In the genomic region with DNA sequence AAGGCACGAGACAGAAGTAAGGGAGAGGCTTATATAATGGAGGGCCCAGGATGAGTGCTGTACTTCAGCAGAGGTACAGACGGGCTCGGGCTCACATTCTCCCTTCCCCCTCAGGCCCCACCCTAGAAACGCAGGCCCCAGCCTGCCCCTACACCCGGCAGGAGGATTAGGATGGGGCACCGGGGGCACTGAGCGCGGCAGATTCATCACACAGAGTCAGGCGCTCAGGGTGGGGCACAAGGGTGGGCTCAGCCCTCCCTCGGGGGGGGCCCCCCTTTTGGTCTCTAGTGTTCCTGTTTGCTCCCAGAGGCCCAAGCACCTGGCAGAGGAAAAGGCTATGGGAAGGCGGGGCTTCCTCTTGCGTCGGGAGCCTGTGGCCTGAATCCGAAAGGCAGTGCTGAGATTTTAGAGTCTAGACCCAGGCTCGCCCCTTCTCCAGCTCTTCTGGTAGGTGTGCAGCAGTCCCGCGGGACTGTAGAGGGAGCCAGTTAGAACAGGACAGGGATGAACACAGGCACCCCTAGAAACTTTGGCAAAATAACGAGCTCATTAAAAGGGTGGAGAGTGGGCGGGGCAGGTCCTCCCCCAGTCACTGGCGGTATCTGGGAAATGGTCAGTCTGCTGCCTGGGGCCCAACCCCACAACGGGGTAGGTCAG, we compare ENCODE assay signal across 9 mouse cellular contexts. TPM values are rescaled to one million over a fixed set of nuclear protein-coding genes. Genes with fewer than 3 reads are reported as not detected.
DNase-seq lines count a peak whose midpoint lies in the region; ATAC-seq and TF ChIP-seq lines count a peak whose summit lies in the region.
"Had no signal": no experiment of that assay in that cellular context is flagged by ENCODE, and none has a peak within 500 bp of the region (broad histone marks: within the 10 kb centered on the region; RNA-seq: fewer than 3 reads in every experiment).

No protein-coding gene starts in this region.

- no peaks in the 10 kb centered on the region for H3K36me3 ChIP-seq in thymus, adult 2 months (ENCODE audit: control insufficient read depth, insufficient read depth, low read length)
- no peaks in the 10 kb centered on the region for H3K36me3 ChIP-seq in forebrain, embryonic 14.5 days (ENCODE audit: control insufficient read depth, insufficient read depth, low read length)
- no peaks in the 10 kb centered on the region for H3K36me3 ChIP-seq in midbrain, embryonic 16.5 days (ENCODE audit: control insufficient read depth, insufficient read depth, low read length)

- no peak for TF ChIP-seq CTCF in thymus, adult 2 months (IDR thresholded peaks at IDR 0.05; ENCODE audit: borderline replicate concordance, control insufficient read depth, extremely low read depth, insufficient read depth, low read length, poor library complexity)
- TF ChIP-seq CTCF in cerebellum, adult 2 months (IDR thresholded peaks at IDR 0.05; ENCODE audit: borderline replicate concordance, insufficient read depth, low read depth, low read length), result no peak

- H3K9me3 ChIP-seq in forebrain, embryonic 14.5 days (replicated peaks; ENCODE audit: control insufficient read depth, low read length), result no peaks in the 10 kb centered on the region
- no peaks in the 10 kb centered on the region for H3K9me3 ChIP-seq in midbrain, embryonic 16.5 days (replicated peaks; ENCODE audit: control insufficient read depth, low read length, poor library complexity, severe bottlenecking)

- WGBS in thymus, adult 2 months, result 26% methylated on average over 21 of the region's 21 CpGs
- WGBS in forebrain, embryonic 14.5 days, result 17% methylated on average over 21 of the region's 21 CpGs
- 16% methylated on average over 21 of the region's 21 CpGs for WGBS in midbrain, embryonic 16.5 days
- 44% methylated on average over 21 of the region's 21 CpGs for WGBS in cerebellum, adult 2 months

- no peak overlapping the region for H3K4me2 ChIP-seq in forebrain, embryonic 14.5 days (ENCODE audit: low read length)
- H3K4me2 ChIP-seq in midbrain, embryonic 16.5 days (ENCODE audit: low read length), result no peak overlapping the region

- ATAC-seq in forebrain, embryonic 14.5 days, result peak; percentile 36; the same call in 1 of the 2 replicates
- ATAC-seq in midbrain, embryonic 16.5 days, result no peak

- peak; percentile 31 for DNase-seq in thymus, adult 2 months
- no peak for DNase-seq in thymus, adult 18-20 months
- peak; percentile 17 for DNase-seq in forebrain, embryonic 14.5 days (ENCODE audit: low spot score)
- DNase-seq in kidney, postnatal 36 days, result peak; percentile 70 to 71
- DNase-seq in cerebellum, adult 2 months, result no peak
- no peak for DNase-seq in MN1 (ENCODE audit: low spot score)
- DNase-seq in gastrocnemius, postnatal 36 days, result no peak

- no peak overlapping the region for H3K4me3 ChIP-seq in thymus, adult 2 months (ENCODE audit: control insufficient read depth, insufficient read depth, low read length)
- H3K4me3 ChIP-seq in forebrain, embryonic 14.5 days (ENCODE audit: low read depth, low read length), result no peak overlapping the region
- H3K4me3 ChIP-seq in midbrain, embryonic 16.5 days (ENCODE audit: low read depth, low read length), result no peak overlapping the region
- H3K4me3 ChIP-seq in cerebellum, adult 2 months (replicated peaks; ENCODE audit: insufficient read depth, low read depth, low read length), result no peak overlapping the region

- TF ChIP-seq POLR2A in thymus, adult 2 months (IDR thresholded peaks at IDR 0.05; ENCODE audit: control insufficient read depth, extremely low read depth, insufficient read depth, low read length, poor library complexity), result no peak
- no peak for TF ChIP-seq POLR2A in cerebellum, adult 2 months (IDR thresholded peaks at IDR 0.05; ENCODE audit: borderline replicate concordance, insufficient read depth, low read length)

- no peaks in the 10 kb centered on the region for H3K27me3 ChIP-seq in thymus, adult 2 months (ENCODE audit: control insufficient read depth, insufficient read depth, low read length)
- no peaks in the 10 kb centered on the region for H3K27me3 ChIP-seq in forebrain, embryonic 14.5 days (replicated peaks; ENCODE audit: control insufficient read depth, insufficient read depth, low read length)
- peaks cover 1% of the 10 kb centered on the region; the same call in 1 of the 2 replicates for H3K27me3 ChIP-seq in midbrain, embryonic 16.5 days (ENCODE audit: control insufficient read depth, insufficient read depth, low read depth, low read length)
- no peaks in the 10 kb centered on the region for H3K27me3 ChIP-seq in cerebellum, adult 2 months (ENCODE audit: control insufficient read depth, insufficient read depth, low read length)

- H3K9ac ChIP-seq in forebrain, embryonic 14.5 days (ENCODE audit: low read length), result 0 out of 2 replicates have a peak overlapping the region, but pooled peaks have one; percentile 29
- H3K9ac ChIP-seq in midbrain, embryonic 16.5 days (ENCODE audit: low read depth, low read length), result peak overlapping the region; percentile 32; the same call in 1 of the 2 replicates

- H3K4me1 ChIP-seq in thymus, adult 2 months (replicated peaks; ENCODE audit: control insufficient read depth, insufficient read depth, low read length), result peaks cover 46% of the 10 kb centered on the region
- H3K4me1 ChIP-seq in forebrain, embryonic 14.5 days (ENCODE audit: control insufficient read depth, insufficient read depth, low read length), result no peaks in the 10 kb centered on the region
- no peaks in the 10 kb centered on the region; the same call in 1 of the 2 replicates for H3K4me1 ChIP-seq in midbrain, embryonic 16.5 days (ENCODE audit: control insufficient read depth, insufficient read depth, low read length)
- H3K4me1 ChIP-seq in cerebellum, adult 2 months (ENCODE audit: control insufficient read depth, insufficient read depth, low read length), result peaks cover 7% of the 10 kb centered on the region

- no peak overlapping the region for H3K27ac ChIP-seq in thymus, adult 2 months (ENCODE audit: control insufficient read depth, insufficient read depth, low read length)
- H3K27ac ChIP-seq in forebrain, embryonic 14.5 days (ENCODE audit: low read depth, low read length), result no peak overlapping the region
- H3K27ac ChIP-seq in midbrain, embryonic 16.5 days (ENCODE audit: low read length), result no peak overlapping the region
- no peak overlapping the region for H3K27ac ChIP-seq in cerebellum, adult 2 months (ENCODE audit: insufficient read depth, low read length)

- intact Hi-C loops in gastrocnemius, postnatal 36 days (cut with DNase I), result no loop called here

RNA-seq across cellular contexts. Expression of a gene that starts 3.8 kb away (rescaled TPM):
- polyA plus RNA-seq in thymus, adult 2 months (2012; rRNA removed), result 72.6 and 82.8 TPM in 2 replicates
- 0.38 and 0.49 TPM in 2 replicates for polyA plus RNA-seq in forebrain, embryonic 14.5 days (2014; fragmentation: Nextera tagmentation; extraction: Ambion mirVana)
- polyA plus RNA-seq in midbrain, embryonic 16.5 days (2015; fragmentation: Nextera tagmentation; extraction: Ambion mirVana), result 0.43 and 0.80 TPM in 2 replicates
- polyA plus RNA-seq in cerebellum, adult 2 months (2012; rRNA removed), result 5.2 and 8.4 TPM in 2 replicates
- 1 to 10 TPM in 1 of 2 experiments, under 1 TPM in 1; 0.69 to 1.3 TPM for total RNA-seq in gastrocnemius, postnatal 36 days (2021)

RNA-seq across cellular contexts. Expression of a gene that starts 21.8 kb away (rescaled TPM):
- 18.9 and 23.7 TPM in 2 replicates for polyA plus RNA-seq in thymus, adult 2 months (2012; rRNA removed)
- polyA plus RNA-seq in forebrain, embryonic 14.5 days (2014; fragmentation: Nextera tagmentation; extraction: Ambion mirVana), result 4.0 and 5.3 TPM in 2 replicates
- polyA plus RNA-seq in midbrain, embryonic 16.5 days (2015; fragmentation: Nextera tagmentation; extraction: Ambion mirVana), result 4.1 and 6.0 TPM in 2 replicates
- 12.8 and 12.9 TPM in 2 replicates for polyA plus RNA-seq in cerebellum, adult 2 months (2012; rRNA removed)
- 1 to 10 TPM; 9.3 to 9.9 TPM for total RNA-seq in gastrocnemius, postnatal 36 days (2021)

RNA-seq across cellular contexts. Expression of a gene that starts 31.0 kb away (rescaled TPM):
- polyA plus RNA-seq in thymus, adult 2 months (2012; rRNA removed), result 77.6 and 82.1 TPM in 2 replicates
- polyA plus RNA-seq in forebrain, embryonic 14.5 days (2014; fragmentation: Nextera tagmentation; extraction: Ambion mirVana), result 23.3 and 25.6 TPM in 2 replicates
- polyA plus RNA-seq in midbrain, embryonic 16.5 days (2015; fragmentation: Nextera tagmentation; extraction: Ambion mirVana), result 33.1 and 33.2 TPM in 2 replicates
- polyA plus RNA-seq in cerebellum, adult 2 months (2012; rRNA removed), result 53.0 and 60.3 TPM in 2 replicates
- total RNA-seq in gastrocnemius, postnatal 36 days (2021), result 1 to 10 TPM; 7.5 to 7.6 TPM

RNA-seq across cellular contexts. Expression of a gene that starts 32.5 kb away (rescaled TPM):
- polyA plus RNA-seq in thymus, adult 2 months (2012; rRNA removed), result 69.6 and 71.9 TPM in 2 replicates
- 52.1 and 60.4 TPM in 2 replicates for polyA plus RNA-seq in forebrain, embryonic 14.5 days (2014; fragmentation: Nextera tagmentation; extraction: Ambion mirVana)
- polyA plus RNA-seq in midbrain, embryonic 16.5 days (2015; fragmentation: Nextera tagmentation; extraction: Ambion mirVana), result 54.0 and 59.2 TPM in 2 replicates
- polyA plus RNA-seq in cerebellum, adult 2 months (2012; rRNA removed), result 79.3 and 81.7 TPM in 2 replicates
- total RNA-seq in gastrocnemius, postnatal 36 days (2021), result 10 to 100 TPM; 24.3 to 26.6 TPM

RNA-seq across cellular contexts. Expression of a gene that starts 34.9 kb away (rescaled TPM):
- 0.30 and 0.31 TPM in 2 replicates for polyA plus RNA-seq in thymus, adult 2 months (2012; rRNA removed)
- not detected in 2 replicates for polyA plus RNA-seq in forebrain, embryonic 14.5 days (2014; fragmentation: Nextera tagmentation; extraction: Ambion mirVana)
- not detected in 2 replicates for polyA plus RNA-seq in midbrain, embryonic 16.5 days (2015; fragmentation: Nextera tagmentation; extraction: Ambion mirVana)
- polyA plus RNA-seq in cerebellum, adult 2 months (2012; rRNA removed), result 0.13 and 0.15 TPM in 2 replicates
- not detected for total RNA-seq in gastrocnemius, postnatal 36 days (2021)
- total RNA-seq: common myeloid progenitor, adult 5-6 weeks had no signal

Comparison
In these comparisons a context has a peak if more than half of its experiments do, and no peak if none do; other contexts are left out.
1. DNase-seq: peak in thymus, adult 2 months (single experiment), forebrain, embryonic 14.5 days (single experiment) and kidney, postnatal 36 days (2 of 2); none in thymus, adult 18-20 months (0 of 2), cerebellum, adult 2 months (0 of 2), MN1 (single experiment) and gastrocnemius, postnatal 36 days (0 of 2).